Mouse (Mus musculus) testis, adult 2 months (tissue): ENCODE measurements at regions not wholly inside any gene's neighbourhood (a gene's known extent, or its start where the extent isn't known, plus 50 kb on each side); places are given as distances from the start of the nearest gene placed in this dataset.

ENCODE experiments used
- H3K27ac ChIP-seq: fragments of 200-500 bp; 2 replicates; pipeline ENCODE4 v1.5.1; 2012; ENCODE audit warnings: low read depth, low read length; ENCODE audit not compliant: control insufficient read depth, insufficient read depth
- H3K27me3 ChIP-seq: fragments of 200-500 bp; 2 replicates; pipeline ENCODE4 v1.6.1; 2012; ENCODE audit warnings: mild to moderate bottlenecking, low read length, moderate library complexity; ENCODE audit not compliant: control insufficient read depth, insufficient read depth
- H3K36me3 ChIP-seq: fragments of 200-500 bp; 2 replicates; pipeline ENCODE4 v1.6.1; 2012; ENCODE audit warnings: mild to moderate bottlenecking, low read length; ENCODE audit not compliant: control insufficient read depth, insufficient read depth
- H3K4me1 ChIP-seq: fragments of 200-500 bp; 2 replicates; pipeline ENCODE4 v1.6.1; 2012; ENCODE audit warnings: low read length; ENCODE audit not compliant: control insufficient read depth, insufficient read depth
- H3K4me3 ChIP-seq: fragments of 200-500 bp; 2 replicates; pipeline ENCODE4 v1.5.1; 2012; ENCODE audit warnings: low read depth, mild to moderate bottlenecking, low read length, moderate library complexity, mixed read lengths; ENCODE audit not compliant: control insufficient read depth
- CTCF ChIP-seq: fragments of 200-500 bp; IDR thresholded peaks from 2 replicates; pipeline ENCODE4 v1.5.1; 2012; ENCODE audit warnings: low read depth, mild to moderate bottlenecking, inconsistent platforms, low read length, moderate library complexity; ENCODE audit not compliant: control insufficient read depth, insufficient read depth, insufficient replicate concordance
- POLR2A ChIP-seq: fragments of 200-500 bp; IDR thresholded peaks from 2 replicates; pipeline ENCODE4 v1.6.1; 2012; ENCODE audit warnings: low read depth, mild to moderate bottlenecking, inconsistent platforms, low read length, moderate library complexity; ENCODE audit not compliant: control insufficient read depth

DNA sequence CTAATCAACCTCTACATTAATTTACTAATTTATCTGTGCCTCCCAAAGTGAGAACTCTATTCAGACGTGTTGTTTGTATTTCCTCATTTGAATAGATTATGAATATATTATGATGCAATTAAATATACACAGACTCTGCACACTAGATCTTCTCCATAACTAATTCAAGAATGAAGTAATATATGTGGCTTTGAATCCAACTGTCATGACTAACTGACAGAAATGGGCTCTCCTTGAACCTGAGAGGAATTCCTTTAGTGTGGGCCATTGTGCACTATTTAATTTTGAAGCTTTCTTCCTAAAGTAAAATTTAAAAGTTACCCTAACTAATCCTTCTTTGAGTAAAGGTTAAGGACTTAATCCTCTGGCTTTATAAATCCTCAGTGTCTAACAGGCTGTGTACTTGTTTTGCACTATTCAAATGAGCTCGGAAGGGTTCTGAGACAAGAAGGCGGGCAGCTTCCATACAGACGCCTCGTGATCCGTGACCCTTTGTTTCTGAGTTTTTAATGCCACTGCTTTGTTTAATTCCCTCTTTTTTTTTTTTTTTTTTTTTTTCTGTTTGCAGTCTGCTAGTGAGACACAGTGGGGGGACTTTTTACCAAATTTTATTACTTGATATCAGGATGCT lies 128.0 kb upstream of the Sox2 start:
- TF ChIP-seq CTCF (no peak), POLR2A (no peak)
- H3K27ac ChIP-seq: no peak overlapping the region
- H3K27me3 ChIP-seq: no peaks in the 10 kb centered on the region
- no peaks in the 10 kb centered on the region for H3K4me1 ChIP-seq
- no peaks in the 10 kb centered on the region for H3K36me3 ChIP-seq
- no peak overlapping the region for H3K4me3 ChIP-seq

DNA sequence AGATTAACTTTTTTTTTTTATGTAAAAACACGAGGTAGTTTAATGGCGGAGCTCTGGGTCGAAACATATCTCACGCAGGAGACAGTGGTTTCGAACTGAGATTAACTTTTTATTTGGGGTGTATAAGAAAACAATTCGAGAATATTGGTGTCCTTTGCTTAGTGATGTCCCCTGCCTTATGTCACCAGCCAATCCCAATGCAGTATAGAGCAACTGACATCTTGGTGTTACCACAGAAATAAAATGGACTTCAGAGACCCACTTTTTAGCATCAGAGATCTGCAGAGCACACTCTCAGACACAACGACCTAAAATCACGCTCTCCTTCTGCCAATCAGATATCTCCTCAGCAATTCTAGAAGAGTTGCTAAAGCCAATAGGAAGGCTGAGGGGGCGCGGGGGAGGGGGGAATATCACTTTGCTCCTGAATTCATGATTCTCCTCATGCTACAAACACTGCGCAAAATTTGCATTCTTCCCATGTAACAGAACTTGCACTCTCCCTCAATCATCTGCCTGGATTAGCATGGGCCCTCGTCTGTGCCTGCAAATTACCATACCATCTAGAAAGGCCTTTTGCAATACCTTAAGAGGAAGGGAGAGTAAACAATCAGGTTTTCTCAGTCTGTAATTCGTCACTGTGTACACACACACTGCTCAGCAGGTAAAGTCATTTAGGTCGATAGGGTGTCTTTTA lies 128.7 kb upstream of the Sox2 start:
- H3K4me3 ChIP-seq: no peak overlapping the region
- no peaks in the 10 kb centered on the region for H3K27me3 ChIP-seq
- TF ChIP-seq CTCF (no peak), POLR2A (no peak)
- no peaks in the 10 kb centered on the region for H3K4me1 ChIP-seq
- no peak overlapping the region for H3K27ac ChIP-seq
- H3K36me3 ChIP-seq: no peaks in the 10 kb centered on the region

DNA sequence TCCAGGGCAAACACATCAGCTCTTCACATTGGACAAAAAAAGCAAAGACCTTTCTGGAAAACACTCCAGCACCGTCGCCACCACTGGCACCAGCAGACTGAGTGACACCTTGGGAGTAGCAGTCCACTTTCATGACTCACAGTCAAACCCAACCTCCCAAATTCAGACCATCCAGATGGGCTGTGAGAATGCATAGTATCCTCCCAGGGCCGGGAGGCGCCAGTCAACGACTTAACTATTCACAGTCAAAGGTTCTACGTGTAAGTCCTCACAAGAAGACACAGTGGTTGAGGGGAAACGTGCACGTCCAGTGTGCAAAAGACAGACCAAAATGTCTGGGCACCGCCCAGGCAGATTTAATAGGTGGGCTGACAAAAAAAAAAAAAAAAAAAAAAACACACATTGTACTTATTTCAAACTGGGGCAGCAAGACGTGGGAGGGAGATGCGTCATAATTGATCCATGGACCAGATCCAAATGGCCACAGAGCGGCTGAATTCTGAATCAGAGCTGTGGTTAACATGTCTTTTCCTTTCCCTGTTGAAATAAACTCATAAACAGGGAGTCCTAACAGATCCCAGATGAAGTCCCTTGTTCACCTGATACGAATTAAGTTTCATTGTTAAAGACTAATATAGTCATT lies 137.6 kb upstream of the Sox2 start:
- Histone ChIP-seq H3K27me3 (no peaks in the 10 kb centered on the region), H3K4me3 (no peak overlapping the region), H3K27ac (no peak overlapping the region), H3K36me3 (no peaks in the 10 kb centered on the region), H3K4me1 (no peaks in the 10 kb centered on the region)
- TF ChIP-seq CTCF (no peak), POLR2A (no peak)

GRCm38 (mm10) chr3:34510723-34511122 lies 139.5 kb upstream of the Sox2 start:
- H3K27ac ChIP-seq: no peak overlapping the region
- no peak overlapping the region for H3K4me3 ChIP-seq
- H3K27me3 ChIP-seq: no peaks in the 10 kb centered on the region
- H3K4me1 ChIP-seq: no peaks in the 10 kb centered on the region
- no peaks in the 10 kb centered on the region for H3K36me3 ChIP-seq
- TF ChIP-seq POLR2A (no peak), CTCF (no peak)

GRCm38 (mm10) chr3:34509160-34509559 lies 141.0 kb upstream of the Sox2 start:
- no peak for TF ChIP-seq POLR2A
- TF ChIP-seq CTCF: no peak
- Histone ChIP-seq H3K4me3 (no peak overlapping the region), H3K27ac (no peak overlapping the region), H3K27me3 (no peaks in the 10 kb centered on the region), H3K4me1 (no peaks in the 10 kb centered on the region), H3K36me3 (no peaks in the 10 kb centered on the region)

DNA sequence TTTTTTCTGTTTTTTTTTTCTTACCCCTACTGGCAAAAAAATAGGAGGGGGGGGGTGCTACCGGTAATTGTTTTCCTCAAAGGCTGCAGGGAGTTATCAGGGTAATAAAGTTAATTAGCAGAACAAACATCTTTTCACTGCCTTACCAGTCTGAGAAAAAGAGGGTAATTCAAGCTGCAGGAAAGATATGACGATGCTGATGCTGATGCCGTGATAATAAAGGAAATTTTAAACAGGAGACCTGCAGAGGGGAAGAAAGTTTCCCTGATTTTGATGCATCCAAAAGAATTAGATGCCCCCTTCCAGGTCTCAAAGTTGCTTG lies 145.7 kb upstream of the Sox2 start:
- no peak for TF ChIP-seq CTCF
- TF ChIP-seq POLR2A: no peak
- Histone ChIP-seq H3K36me3 (no peaks in the 10 kb centered on the region), H3K4me1 (no peaks in the 10 kb centered on the region), H3K4me3 (no peak overlapping the region), H3K27ac (no peak overlapping the region), H3K27me3 (no peaks in the 10 kb centered on the region)

DNA sequence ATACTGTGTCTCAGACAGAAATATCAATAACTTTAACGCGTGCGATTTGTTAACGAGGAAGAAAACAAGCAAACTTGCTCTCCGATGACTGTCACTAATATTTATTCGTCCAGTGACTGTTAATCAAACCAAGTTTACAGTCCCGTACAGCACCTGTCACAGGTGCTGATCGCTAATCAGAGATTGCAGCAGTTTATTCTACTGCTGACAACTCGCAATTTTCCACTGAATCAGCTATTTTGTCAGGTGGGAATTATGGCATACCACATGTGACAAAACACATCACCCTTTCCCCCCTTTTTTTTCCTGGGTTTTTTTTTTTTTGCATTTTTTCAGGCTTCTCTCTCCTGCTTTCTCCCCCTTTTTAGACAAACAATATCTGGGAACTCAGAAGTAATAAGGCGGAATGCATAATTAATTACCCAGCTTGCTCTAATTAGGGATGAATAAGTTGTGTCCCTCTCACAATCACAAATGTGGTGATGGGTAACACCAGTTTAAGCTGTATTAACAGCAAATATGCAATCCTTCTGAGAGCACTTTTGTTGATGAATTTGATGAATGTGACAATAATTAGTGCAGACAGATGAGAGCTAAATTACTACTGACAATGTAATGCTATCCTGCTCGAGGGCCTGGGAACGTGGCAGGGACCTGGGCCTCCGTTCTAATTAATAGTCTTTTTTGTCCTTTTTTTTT lies 146.2 kb upstream of the Sox2 start:
- no peak overlapping the region for H3K27ac ChIP-seq

More for the DNA sequence above, 146.2 kb upstream of the Sox2 start:
- Histone ChIP-seq H3K27me3 (no peaks in the 10 kb centered on the region), H3K4me3 (no peak overlapping the region), H3K4me1 (no peaks in the 10 kb centered on the region), H3K36me3 (no peaks in the 10 kb centered on the region)
- TF ChIP-seq CTCF (no peak), POLR2A (no peak)
